Mouse (Mus musculus): Measurements from ENCODE around the gene Ensa. TPM values are rescaled to one million over a fixed set of nuclear protein-coding genes. Genes with fewer than 3 reads are reported as not detected.
A peak's percentile ranks its signal among the peaks of the same experiment; 100 is the strongest.
"Not testable (repeated sequence)": the region's sequence is repeated elsewhere in the genome, so short reads cannot be mapped to it uniquely, and the experiment has no call there.

Ensa gene
- total RNA-seq (2021) = 100 to 1,000 TPM; 231 to 238 TPM

- intact Hi-C loops (cut with DNase I) = loop anchor here (10.0 kb wide), 1 partner anchor 110 kb away; no protein-coding TSS in a partner anchor
- peak; percentile 99 for DNase-seq (ENCODE audit: extremely low spot score in 1 of 2, low spot score in 2 of 2)
Measured at GRCm38 (mm10) chr3:95624628-95625503, at the start of gene Ensa. Ensa (plus strand) TSS chr3:95624993.

- intact Hi-C loops (cut with DNase I) = no loop called here
Measured at GRCm38 (mm10) chr3:95587754-95588603, 36.8 kb upstream of the Ensa start.

GRCm38 (mm10) chr3:95588604-95589086 lies 36.1 kb upstream of the Ensa start, which contains the start of gene Golph3l:
Golph3l (plus strand) TSS chr3:95588934.
- DNase-seq (ENCODE audit: extremely low spot score in 1 of 2, low spot score in 2 of 2) = peak; percentile 92 to 99
- intact Hi-C loops (cut with DNase I) = no loop called here

More at GRCm38 (mm10) chr3:95587754-95588603, 36.8 kb upstream of the Ensa start:
- no peak for DNase-seq (ENCODE audit: extremely low spot score in 1 of 2, low spot score in 2 of 2)

- intact Hi-C loops (cut with DNase I) = no loop called here
- no peak for DNase-seq (ENCODE audit: extremely low spot score in 1 of 2, low spot score in 2 of 2)
Measured at GRCm38 (mm10) chr3:95598734-95599133, 26.1 kb upstream of the Ensa start.

GRCm38 (mm10) chr3:95601287-95601686 lies 23.5 kb upstream of the Ensa start:
- intact Hi-C loops (cut with DNase I) = no loop called here

GRCm38 (mm10) chr3:95606096-95606495 lies 18.7 kb upstream of the Ensa start:
- DNase-seq (ENCODE audit: extremely low spot score in 1 of 2, low spot score in 2 of 2) = no peak
- intact Hi-C loops (cut with DNase I) = no loop called here

More at GRCm38 (mm10) chr3:95601287-95601686, 23.5 kb upstream of the Ensa start:
- DNase-seq (ENCODE audit: extremely low spot score in 1 of 2, low spot score in 2 of 2) = no peak

GRCm38 (mm10) chr3:95609195-95609594 lies 15.6 kb upstream of the Ensa start:
- intact Hi-C loops (cut with DNase I) = no loop called here
- DNase-seq (ENCODE audit: extremely low spot score in 1 of 2, low spot score in 2 of 2) = no peak

- intact Hi-C loops (cut with DNase I) = no loop called here
- DNase-seq (ENCODE audit: extremely low spot score in 1 of 2, low spot score in 2 of 2) = no peak
Measured at GRCm38 (mm10) chr3:95613996-95614395, 10.8 kb upstream of the Ensa start.

GRCm38 (mm10) chr3:95618511-95618910 lies 6.3 kb upstream of the Ensa start:
- intact Hi-C loops (cut with DNase I) = no loop called here
- DNase-seq (ENCODE audit: extremely low spot score in 1 of 2, low spot score in 2 of 2) = no peak

GRCm38 (mm10) chr3:95621241-95621640 lies 3.6 kb upstream of the Ensa start:
- no peak for DNase-seq (ENCODE audit: extremely low spot score in 1 of 2, low spot score in 2 of 2)
- intact Hi-C loops (cut with DNase I) = loop anchor here (10.0 kb wide), 1 partner anchor 106 kb away; no protein-coding TSS in a partner anchor

- intact Hi-C loops (cut with DNase I) = loop anchor here (10.0 kb wide), 1 partner anchor 108 kb away; no protein-coding TSS in a partner anchor
- peak in 1 of 2 experiments; percentile 42 for DNase-seq (ENCODE audit: extremely low spot score in 1 of 2, low spot score in 2 of 2)
Measured at GRCm38 (mm10) chr3:95622421-95622820, 2.4 kb upstream of the Ensa start.

GRCm38 (mm10) chr3:95623551-95623950 lies 1.2 kb upstream of the Ensa start:
- intact Hi-C loops (cut with DNase I) = loop anchor here (10.0 kb wide), 1 partner anchor 109 kb away; no protein-coding TSS in a partner anchor
- no peak for DNase-seq (ENCODE audit: extremely low spot score in 1 of 2, low spot score in 2 of 2)

- DNase-seq (ENCODE audit: extremely low spot score in 1 of 2, low spot score in 2 of 2) = not testable (repeated sequence)
- intact Hi-C loops (cut with DNase I) = loop anchor here (10.0 kb wide), 1 partner anchor 109 kb away; no protein-coding TSS in a partner anchor
Measured at GRCm38 (mm10) chr3:95623991-95624515, 740 bp upstream of the Ensa start.

- intact Hi-C loops (cut with DNase I) = loop anchor here (10.0 kb wide), 1 partner anchor 113 kb away; no protein-coding TSS in a partner anchor
- peak in 1 of 2 experiments; percentile 54 for DNase-seq (ENCODE audit: extremely low spot score in 1 of 2, low spot score in 2 of 2)
Measured at GRCm38 (mm10) chr3:95627763-95628162, 3.0 kb downstream of the Ensa start.

GRCm38 (mm10) chr3:95629755-95630154 lies 5.0 kb downstream of the Ensa start:
- peak; percentile 40 to 42 for DNase-seq (ENCODE audit: extremely low spot score in 1 of 2, low spot score in 2 of 2)
- intact Hi-C loops (cut with DNase I) = loop anchor here (10.0 kb wide), 1 partner anchor 115 kb away; no protein-coding TSS in a partner anchor

GRCm38 (mm10) chr3:95630856-95631255 lies 6.1 kb downstream of the Ensa start:
- no peak for DNase-seq (ENCODE audit: extremely low spot score in 1 of 2, low spot score in 2 of 2)
- intact Hi-C loops (cut with DNase I) = no loop called here

- intact Hi-C loops (cut with DNase I) = no loop called here
- no peak for DNase-seq (ENCODE audit: extremely low spot score in 1 of 2, low spot score in 2 of 2)
Measured at GRCm38 (mm10) chr3:95631304-95631703, 6.5 kb downstream of the Ensa start.
